Mouse (Mus musculus): ENCODE measurements around the gene Psmf1.

Gene Psmf1

GRCm38 (mm10) chr2:151739505-151739904 lies 4.5 kb downstream of the Psmf1 start:
- in situ Hi-C loops (cut with MboI; ENCODE audit: low pct_unique_long_range_greater_than_20kb in 1 of 2, low sequenced_read_pairs in 2 of 2, unreplicated experiment in 1 of 2), result no loop called here

- in situ Hi-C loops (cut with MboI; ENCODE audit: low pct_unique_long_range_greater_than_20kb in 1 of 2, low sequenced_read_pairs in 2 of 2, unreplicated experiment in 1 of 2), result no loop called here
Observed at GRCm38 (mm10) chr2:151739081-151739480, 4.9 kb downstream of the Psmf1 start.

GRCm38 (mm10) chr2:151738460-151738859 lies 5.5 kb downstream of the Psmf1 start:
- in situ Hi-C loops (cut with MboI; ENCODE audit: low pct_unique_long_range_greater_than_20kb in 1 of 2, low sequenced_read_pairs in 2 of 2, unreplicated experiment in 1 of 2), result no loop called here

- in situ Hi-C loops (cut with MboI; ENCODE audit: low pct_unique_long_range_greater_than_20kb in 1 of 2, low sequenced_read_pairs in 2 of 2, unreplicated experiment in 1 of 2), result no loop called here
Observed at GRCm38 (mm10) chr2:151735422-151735821, 8.6 kb downstream of the Psmf1 start.

GRCm38 (mm10) chr2:151733151-151733865 lies 10.7 kb downstream of the Psmf1 start:
- in situ Hi-C loops (cut with MboI; ENCODE audit: low pct_unique_long_range_greater_than_20kb in 1 of 2, low sequenced_read_pairs in 2 of 2, unreplicated experiment in 1 of 2), result no loop called here

GRCm38 (mm10) chr2:151724094-151724493 lies 19.9 kb downstream of the Psmf1 start:
- in situ Hi-C loops (cut with MboI; ENCODE audit: low pct_unique_long_range_greater_than_20kb in 1 of 2, low sequenced_read_pairs in 2 of 2, unreplicated experiment in 1 of 2), result no loop called here

GRCm38 (mm10) chr2:151716318-151717055 lies 27.5 kb downstream of the Psmf1 start:
- in situ Hi-C loops (cut with MboI; ENCODE audit: low pct_unique_long_range_greater_than_20kb in 1 of 2, low sequenced_read_pairs in 2 of 2, unreplicated experiment in 1 of 2), result no loop called here

- in situ Hi-C loops (cut with MboI; ENCODE audit: low pct_unique_long_range_greater_than_20kb in 1 of 2, low sequenced_read_pairs in 2 of 2, unreplicated experiment in 1 of 2), result no loop called here
Observed at GRCm38 (mm10) chr2:151715526-151715925, 28.5 kb downstream of the Psmf1 start.

GRCm38 (mm10) chr2:151712647-151713046 lies 31.3 kb downstream of the Psmf1 start:
- in situ Hi-C loops (cut with MboI; ENCODE audit: low pct_unique_long_range_greater_than_20kb in 1 of 2, low sequenced_read_pairs in 2 of 2, unreplicated experiment in 1 of 2), result no loop called here

GRCm38 (mm10) chr2:151702851-151703190 lies 41.2 kb downstream of the Psmf1 start:
- in situ Hi-C loops (cut with MboI; ENCODE audit: low pct_unique_long_range_greater_than_20kb in 1 of 2, low sequenced_read_pairs in 2 of 2, unreplicated experiment in 1 of 2), result no loop called here

GRCm38 (mm10) chr2:151702146-151702850 lies 41.7 kb downstream of the Psmf1 start:
- in situ Hi-C loops (cut with MboI; ENCODE audit: low pct_unique_long_range_greater_than_20kb in 1 of 2, low sequenced_read_pairs in 2 of 2, unreplicated experiment in 1 of 2), result no loop called here

- in situ Hi-C loops (cut with MboI; ENCODE audit: low pct_unique_long_range_greater_than_20kb in 1 of 2, low sequenced_read_pairs in 2 of 2, unreplicated experiment in 1 of 2), result no loop called here
Observed at GRCm38 (mm10) chr2:151701231-151702145, 42.5 kb downstream of the Psmf1 start, which contains the start of gene Tmem74b. Tmem74b (plus strand) TSS chr2:151702008.

GRCm38 (mm10) chr2:151682976-151683375 lies 61.0 kb downstream of the Psmf1 start:
- in situ Hi-C loops (cut with MboI; ENCODE audit: low pct_unique_long_range_greater_than_20kb in 1 of 2, low sequenced_read_pairs in 2 of 2, unreplicated experiment in 1 of 2), result no loop called here

- in situ Hi-C loops (cut with MboI; ENCODE audit: low pct_unique_long_range_greater_than_20kb in 1 of 2, low sequenced_read_pairs in 2 of 2, unreplicated experiment in 1 of 2), result no loop called here
Observed at GRCm38 (mm10) chr2:151682357-151682756, 61.6 kb downstream of the Psmf1 start.

GRCm38 (mm10) chr2:151676234-151676633 lies 67.8 kb downstream of the Psmf1 start:
- in situ Hi-C loops (cut with MboI; ENCODE audit: low pct_unique_long_range_greater_than_20kb in 1 of 2, low sequenced_read_pairs in 2 of 2, unreplicated experiment in 1 of 2), result no loop called here

- in situ Hi-C loops (cut with MboI; ENCODE audit: low pct_unique_long_range_greater_than_20kb in 1 of 2, low sequenced_read_pairs in 2 of 2, unreplicated experiment in 1 of 2), result no loop called here
Observed at GRCm38 (mm10) chr2:151670968-151671329, 73.0 kb downstream of the Psmf1 start.

- in situ Hi-C loops (cut with MboI; ENCODE audit: low pct_unique_long_range_greater_than_20kb in 1 of 2, low sequenced_read_pairs in 2 of 2, unreplicated experiment in 1 of 2), result no loop called here
Observed at GRCm38 (mm10) chr2:151670026-151670967, 73.7 kb downstream of the Psmf1 start.

Data from mouse embryonic stem cell (cell line).